Mouse (Mus musculus): ENCODE measurements at regions not wholly inside any gene's neighbourhood (a gene's known extent, or its start where the extent isn't known, plus 50 kb on each side); places are given as distances from the start of the nearest gene placed in this dataset.

- no peak for DNase-seq
Observed at GRCm38 (mm10) chr4:24006257-24006955, 489.8 kb upstream of the Mms22l start.

- DNase-seq: peak; percentile 18 to 36
Observed at GRCm38 (mm10) chr4:24019178-24020104, 476.8 kb upstream of the Mms22l start.

Small RNA genes lying in the stretch of these regions (microRNA-seq; reads per million reads assigned to microRNA genes)
- gene Gm25978: 0 reads per million in 2 experiments

All from layer of hippocampus, postnatal 36 days (tissue).